Mouse (Mus musculus) heart, embryonic 12.5 days (tissue): ENCODE measurements around the gene Fgfr3. TPM values are rescaled to one million over a fixed set of nuclear protein-coding genes. Genes with fewer than 3 reads are reported as not detected.

Experiments
- ATAC-seq: fragments of 200-750 bp; cut with Nextera tagmentation; 2 replicates; pipeline ENCODE4 v1.8.0; 2017; ENCODE audit warnings: moderate TSS enrichment, moderate library complexity; ENCODE audit not compliant: insufficient number of reproducible peaks, low FRiP score
- H3K27ac ChIP-seq: fragments of 300-500 bp; sonication (generic); 2 replicates; pipeline ENCODE4 v1.5.1; 2016; ENCODE audit warnings: mild to moderate bottlenecking, moderate library complexity; ENCODE audit not compliant: poor library complexity, severe bottlenecking
- H3K27me3 ChIP-seq: fragments of 300-500 bp; sonication (generic); replicated peaks from 2 replicates; pipeline ENCODE4 v1.6.1; 2016; ENCODE audit warnings: mild to moderate bottlenecking, moderate library complexity
- H3K36me3 ChIP-seq: fragments of 300-500 bp; sonication (generic); 2 replicates; pipeline ENCODE4 v1.6.1; 2016; ENCODE audit warnings: mild to moderate bottlenecking, moderate library complexity
- H3K4me1 ChIP-seq: fragments of 300-500 bp; sonication (generic); replicated peaks from 2 replicates; pipeline ENCODE4 v1.6.1; 2016; ENCODE audit warnings: mild to moderate bottlenecking
- H3K4me2 ChIP-seq: fragments of 300-500 bp; sonication (generic); 2 replicates; pipeline ENCODE4 v1.6.1; 2016; ENCODE audit warnings: mild to moderate bottlenecking, moderate library complexity
- H3K4me3 ChIP-seq: fragments of 300-500 bp; sonication (generic); 2 replicates; pipeline ENCODE4 v1.5.1; 2016; ENCODE audit warnings: mild to moderate bottlenecking
- H3K9ac ChIP-seq: fragments of 300-500 bp; sonication (generic); 2 replicates; pipeline ENCODE4 v1.6.1; 2016; ENCODE audit warnings: mild to moderate bottlenecking, moderate library complexity
- H3K9me3 ChIP-seq: fragments of 300-500 bp; sonication (generic); replicated peaks from 2 replicates; pipeline ENCODE4 v1.6.1; 2016; ENCODE audit warnings: mild to moderate bottlenecking, moderate library complexity
- WGBS: fragments of 180-500 bp; shearing (Covaris S2); methylation state at CpG from one replicate; pipeline ENCODE4 v1.1.7; 2016; 5-methylcytosine and 5-hydroxymethylcytosine counted together
- polyA plus RNA-seq: library from polyadenylated mRNA; unstranded; fragments of >200 nt; fragmentation: Nextera tagmentation; extraction: Ambion mirVana; gene quantifications from 2 replicates; pipeline ENCODE4 v1.2.1, GENCODE M21; 2016

Gene Fgfr3
- polyA plus RNA-seq, 1 experiment from 2014 or later = 6.3 TPM

GRCm38 (mm10) chr5:33782999-33783390 lies 61.5 kb downstream of the Fgfr3 start:
- peak; percentile 57 for ATAC-seq
- H3K27me3 ChIP-seq = 0 out of 2 replicates have a peak, but pooled peaks cover 2% of the 10 kb centered on the region
- H3K4me2 ChIP-seq = peak overlapping the region; percentile 91
- 0 out of 2 replicates have a peak overlapping the region, but pooled peaks have one; percentile 77 for H3K27ac ChIP-seq
- H3K4me1 ChIP-seq = peaks cover 28% of the 10 kb centered on the region
- H3K36me3 ChIP-seq = no peaks in the 10 kb centered on the region; the same call in 1 of the 2 replicates
- H3K9ac ChIP-seq = peak overlapping the region; percentile 90
- 5% methylated on average over 6 of the region's 6 CpGs for WGBS
- H3K9me3 ChIP-seq = no peaks in the 10 kb centered on the region
- H3K4me3 ChIP-seq = peak overlapping the region; percentile 84

Other genes starting within 250 kb of the Fgfr3 start
- 52.9 and 53.5 TPM in 2 replicates for gene Fam53a, start 92.0 kb upstream of the Fgfr3 start, polyA plus RNA-seq
- gene Gm9903, start 91.7 kb upstream of the Fgfr3 start, polyA plus RNA-seq = 0.73 and 1.0 TPM in 2 replicates
- 135 and 140 TPM in 2 replicates for gene Slbp, start 69.1 kb upstream of the Fgfr3 start, polyA plus RNA-seq
- 152 and 163 TPM in 2 replicates for gene Tacc3, start 63.5 kb upstream of the Fgfr3 start, polyA plus RNA-seq
- 34.3 and 34.9 TPM in 2 replicates for gene Tmem129, start 63.3 kb upstream of the Fgfr3 start, polyA plus RNA-seq
- 51.7 and 53.1 TPM in 2 replicates for gene Letm1, start 61.1 kb downstream of the Fgfr3 start, polyA plus RNA-seq
- 43.7 and 50.9 TPM in 2 replicates for gene Nsd2, start 99.1 kb downstream of the Fgfr3 start, polyA plus RNA-seq
- gene Nelfa, start 214.7 kb downstream of the Fgfr3 start, polyA plus RNA-seq = 36.5 and 39.8 TPM in 2 replicates